Mouse (Mus musculus): Measurements from ENCODE around the gene Dars. TPM values are rescaled to one million over a fixed set of nuclear protein-coding genes. Genes with fewer than 3 reads are reported as not detected.

Gene Dars
- 10 to 100 TPM; 65.4 to 67.4 TPM for total RNA-seq (2023)

DNA sequence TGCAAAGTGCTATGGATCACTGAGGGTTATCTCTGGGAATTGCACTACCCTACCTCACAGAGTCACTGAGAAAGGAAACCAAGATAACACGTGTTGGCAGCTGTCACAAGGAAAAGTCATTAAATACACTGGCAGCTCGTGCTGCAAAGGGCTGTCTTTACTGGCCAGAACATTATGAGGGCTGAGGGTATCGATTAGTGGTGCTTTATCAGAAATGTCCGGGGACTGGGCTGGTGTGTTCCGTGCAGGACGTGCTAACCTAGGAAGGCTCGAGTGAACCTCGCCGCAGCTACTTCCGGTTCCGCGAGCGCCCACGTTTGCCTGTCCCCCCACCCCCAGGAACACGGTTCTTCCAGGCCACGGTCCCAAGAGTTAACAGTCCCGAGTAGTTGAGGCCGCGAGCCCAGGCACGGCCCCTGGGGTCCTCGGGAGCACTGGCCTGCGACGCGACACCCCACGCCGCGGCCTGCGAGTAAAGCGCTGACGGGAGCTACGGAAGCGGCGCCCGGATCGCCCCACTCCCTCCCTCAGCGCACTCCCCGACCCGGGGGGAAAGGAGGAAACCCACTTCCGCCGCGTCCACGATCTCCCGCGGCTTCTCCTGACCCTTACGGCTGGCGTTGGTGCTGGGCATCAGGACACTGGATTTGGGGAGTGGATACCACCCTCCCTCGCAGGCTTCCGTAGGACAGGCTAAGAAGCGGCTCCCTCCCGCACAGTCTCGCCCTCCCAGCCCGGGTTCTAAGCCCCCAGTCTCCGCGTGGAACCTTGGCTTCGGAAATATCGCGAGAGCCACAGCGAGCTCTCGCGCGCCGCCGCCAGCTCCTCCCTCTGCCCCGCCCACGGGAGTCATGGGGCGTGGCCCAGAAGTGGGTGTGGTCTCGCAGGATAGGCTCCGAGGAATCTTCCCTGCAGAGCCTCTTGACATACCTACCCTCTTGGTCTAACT lies at the start of gene Dars:
Gene Dars (minus strand): TSS at position 785 of the 949 bp plus-strand sequence.

DNA sequence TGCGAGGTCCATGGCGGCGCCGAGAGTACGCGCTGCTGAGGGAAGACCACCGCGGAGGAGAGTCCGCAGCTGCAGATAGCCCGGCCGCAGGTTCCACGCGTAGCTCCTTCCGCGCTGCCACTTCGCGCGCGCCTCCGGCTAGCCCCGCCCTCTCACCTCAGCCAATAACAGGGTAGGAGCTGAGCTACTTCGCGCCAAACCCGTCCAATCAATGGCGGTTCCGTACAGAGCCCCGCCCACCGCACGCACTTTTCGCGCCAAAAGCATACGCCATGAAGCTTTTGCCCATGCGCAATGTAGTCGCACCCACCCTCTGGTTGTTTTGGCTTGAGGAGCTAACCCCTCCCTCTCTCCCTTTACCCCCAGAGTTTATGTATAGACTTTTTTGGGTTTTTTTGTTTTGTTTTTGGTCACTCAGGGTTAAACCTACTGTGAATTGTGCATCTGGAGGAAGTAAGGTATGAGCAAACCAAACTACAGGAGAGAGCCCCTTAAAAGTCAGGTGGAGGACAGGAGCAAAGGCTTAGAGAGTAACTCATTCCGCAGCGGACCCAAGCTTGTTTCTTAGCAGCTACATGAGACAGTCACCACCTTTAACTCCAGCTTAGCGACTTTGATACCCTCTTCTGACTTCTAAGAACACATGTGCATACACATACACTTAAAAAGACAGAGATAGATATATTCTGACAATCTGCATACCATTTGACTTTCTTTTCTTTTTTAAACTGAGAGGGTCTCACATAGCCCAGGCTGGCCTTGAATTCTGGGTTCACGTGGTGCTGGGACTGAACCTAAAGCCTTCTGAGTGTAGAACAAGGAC lies 57.4 kb downstream of the Dars start, which contains the start of gene Mcm6:
Gene Mcm6 (minus strand): TSS at position 111 of the 823 bp plus-strand sequence.

DNA sequence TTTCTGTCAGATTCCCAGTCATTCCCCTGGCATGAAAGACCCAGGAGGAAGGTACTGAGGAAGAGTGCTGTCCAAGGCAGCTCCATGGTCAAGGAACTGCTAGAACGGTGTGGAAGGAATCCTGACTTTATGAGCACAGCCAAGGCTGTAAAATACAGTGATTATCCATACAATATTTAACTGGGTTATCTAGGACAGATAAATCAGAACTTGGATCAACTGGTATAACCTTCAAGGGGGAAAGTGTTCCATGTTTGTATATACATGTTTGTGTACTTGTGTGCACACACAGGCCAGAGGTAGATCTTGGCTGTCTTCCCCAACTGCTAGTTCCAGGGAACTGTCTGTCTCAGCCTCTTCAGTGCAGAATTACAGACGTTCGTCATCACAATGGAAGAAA lies 89.0 kb downstream of the Dars start, which contains the start of gene Lct:
Gene Lct (minus strand): TSS at position 101 of the 400 bp plus-strand sequence.

Other genes starting within 250 kb of the Dars start
- 10 to 100 TPM; 93.5 to 98.9 TPM for gene Ubxn4, start 173.4 kb downstream of the Dars start, total RNA-seq (2023)
- under 1 TPM; 0.12 to 0.24 TPM for gene Lct, start 89.0 kb downstream of the Dars start, total RNA-seq (2023)
- 10 to 100 TPM; 59.2 to 70.1 TPM for gene Mcm6, start 57.7 kb downstream of the Dars start, total RNA-seq (2023)
- 10 to 100 TPM; 60.9 to 86.2 TPM for gene Cxcr4, start 174.9 kb upstream of the Dars start, total RNA-seq (2023)

All from T-cell, adult 66 days (primary cell).